Mouse (Mus musculus) thymus, adult 18-20 months (tissue): Measurements from ENCODE around the gene Iba57.

ENCODE experiments used
- DNase-seq, 2 experiments: peaks; one replicate each; pipeline ENCODE4 v3.0.0; 2022; ENCODE audit warnings: mixed read lengths in 2 of 2

The Iba57 gene

GRCm38 (mm10) chr11:59174189-59174838 lies 10.8 kb upstream of the Iba57 start:
- DNase-seq = no peak

- DNase-seq = no peak
Observed at GRCm38 (mm10) chr11:59170549-59170948, 7.0 kb upstream of the Iba57 start.

- no peak for DNase-seq
Observed at GRCm38 (mm10) chr11:59169807-59170206, 6.3 kb upstream of the Iba57 start.

- no peak for DNase-seq
Observed at GRCm38 (mm10) chr11:59165616-59166241, 2.2 kb upstream of the Iba57 start.

GRCm38 (mm10) chr11:59164384-59164783 lies 845 bp upstream of the Iba57 start:
- no peak for DNase-seq

GRCm38 (mm10) chr11:59162443-59163254 lies 890 bp downstream of the Iba57 start:
- no peak for DNase-seq

- DNase-seq = no peak
Observed at GRCm38 (mm10) chr11:59161398-59161797, 2.1 kb downstream of the Iba57 start.

GRCm38 (mm10) chr11:59159558-59159957 lies 4.0 kb downstream of the Iba57 start:
- no peak for DNase-seq

- no peak for DNase-seq
Observed at GRCm38 (mm10) chr11:59159099-59159498, 4.4 kb downstream of the Iba57 start.

- DNase-seq = no peak
Observed at GRCm38 (mm10) chr11:59155900-59156299, 7.6 kb downstream of the Iba57 start.

- no peak for DNase-seq
Observed at GRCm38 (mm10) chr11:59154220-59154619, 9.3 kb downstream of the Iba57 start.

- DNase-seq = no peak
Observed at GRCm38 (mm10) chr11:59151729-59152128, 11.8 kb downstream of the Iba57 start.

GRCm38 (mm10) chr11:59149302-59149701 lies 14.2 kb downstream of the Iba57 start:
- DNase-seq = no peak

GRCm38 (mm10) chr11:59142962-59143361 lies 20.6 kb downstream of the Iba57 start:
- DNase-seq = no peak

- DNase-seq = no peak
Observed at GRCm38 (mm10) chr11:59141772-59142370, 21.7 kb downstream of the Iba57 start.

GRCm38 (mm10) chr11:59138537-59139486 lies 24.7 kb downstream of the Iba57 start:
- DNase-seq = no peak

- no peak for DNase-seq
Observed at GRCm38 (mm10) chr11:59136994-59137706, 26.4 kb downstream of the Iba57 start.

GRCm38 (mm10) chr11:59135904-59136452 lies 27.6 kb downstream of the Iba57 start, which contains the start of gene Obscn:
Gene Obscn, minus strand, starts transcription at chr11:59136402.
- DNase-seq = no peak

GRCm38 (mm10) chr11:59135051-59135820 lies 28.3 kb downstream of the Iba57 start:
- no peak for DNase-seq

- DNase-seq = no peak
Observed at GRCm38 (mm10) chr11:59134373-59134997, 29.1 kb downstream of the Iba57 start.
